8 mouse cellular contexts compared by ENCODE assay signal in genomic region chr9:41736234-41736859, GRCm38 (mm10).
A peak's percentile ranks its signal among the peaks of the same experiment; 100 is the strongest.
DNase-seq lines count a peak whose midpoint lies in the region; ATAC-seq lines count a peak whose summit lies in the region.

No protein-coding gene starts in this region.

- H3K36me3 ChIP-seq in liver, embryonic 11.5 days (ENCODE audit: control insufficient read depth, insufficient read depth, low read length) = no peaks in the 10 kb centered on the region
- no peaks in the 10 kb centered on the region for H3K36me3 ChIP-seq in liver, embryonic 13.5 days

- peak; percentile 41 for DNase-seq in liver, embryonic 11.5 days (ENCODE audit: low spot score)
- no peak for DNase-seq in liver
- DNase-seq in embryo, embryonic 9.5 days (ENCODE audit: extremely low spot score) = peak; percentile 73
- DNase-seq in heart, postnatal 10 days = peak; percentile 17 to 23
- no peak for DNase-seq in liver, embryonic 13.5 days
- DNase-seq in right cerebral cortex, postnatal 4 days = peak; percentile 31
- DNase-seq in natural killer cell, adult 2 months (ENCODE audit: low spot score in 2 of 2) = no peak

- H3K4me3 ChIP-seq in liver, embryonic 11.5 days (ENCODE audit: low read depth, low read length) = peak overlapping the region; percentile 27
- H3K4me3 ChIP-seq in liver, embryonic 13.5 days (replicated peaks) = 0 out of 2 replicates have a peak overlapping the region, but pooled peaks have one; percentile 13

- H3K4me2 ChIP-seq in liver, embryonic 11.5 days = peak overlapping the region; percentile 56
- peak overlapping the region; percentile 51 for H3K4me2 ChIP-seq in liver, embryonic 13.5 days

- 6% methylated on average over 16 of the region's 16 CpGs for WGBS in liver, embryonic 11.5 days
- WGBS in liver, embryonic 13.5 days (ENCODE audit: insufficient replicate concordance) = 6% methylated on average over 16 of the region's 16 CpGs

- H3K9ac ChIP-seq in liver, embryonic 11.5 days (ENCODE audit: low read depth, low read length) = peak overlapping the region; percentile 3; the same call in 1 of the 2 replicates
- no peak overlapping the region for H3K9ac ChIP-seq in liver, embryonic 13.5 days

- intact Hi-C loops in heart, postnatal 10 days (cut with DNase I) = no loop called here

- no peaks in the 10 kb centered on the region for H3K9me3 ChIP-seq in liver, embryonic 11.5 days (ENCODE audit: control insufficient read depth, low read length)
- H3K9me3 ChIP-seq in liver, embryonic 13.5 days (replicated peaks) = no peaks in the 10 kb centered on the region

- H3K27ac ChIP-seq in liver, embryonic 11.5 days (ENCODE audit: low read depth, low read length) = peak overlapping the region; percentile 3; the same call in 1 of the 2 replicates
- no peak overlapping the region for H3K27ac ChIP-seq in liver, embryonic 13.5 days

- ATAC-seq in liver, embryonic 11.5 days (replicated peaks; ENCODE audit: low FRiP score) = no peak
- no peak for ATAC-seq in liver, embryonic 13.5 days (ENCODE audit: low read depth)
- ATAC-seq in megakaryocyte, adult 5-6 weeks (ENCODE audit: poor library complexity, severe bottlenecking) = no peak

- no peaks in the 10 kb centered on the region for H3K4me1 ChIP-seq in liver, embryonic 11.5 days (replicated peaks; ENCODE audit: control insufficient read depth, insufficient read depth, low read length)
- no peaks in the 10 kb centered on the region for H3K4me1 ChIP-seq in liver, embryonic 13.5 days (replicated peaks)

- H3K27me3 ChIP-seq in liver, embryonic 11.5 days (replicated peaks; ENCODE audit: control insufficient read depth, insufficient read depth, low read length) = peaks cover 9% of the 10 kb centered on the region; the same call in 1 of the 2 replicates
- H3K27me3 ChIP-seq in liver, embryonic 13.5 days = peaks cover 19% of the 10 kb centered on the region

Comparison
In these comparisons a context has a peak if more than half of its experiments do, and no peak if none do; other contexts are left out.
1. DNase-seq: peak in liver, embryonic 11.5 days (single experiment), embryo, embryonic 9.5 days (single experiment), heart, postnatal 10 days (2 of 2) and right cerebral cortex, postnatal 4 days (single experiment); none in liver (single experiment), liver, embryonic 13.5 days (single experiment) and natural killer cell, adult 2 months (0 of 2).